Mouse (Mus musculus): ENCODE results near the gene Zbtb20. TPM values are rescaled to one million over a fixed set of nuclear protein-coding genes. Genes with fewer than 3 reads are reported as not detected.

Gene Zbtb20
- total RNA-seq, 4 experiments from 2014 or later = 199 to 236 (median 206) TPM

DNA sequence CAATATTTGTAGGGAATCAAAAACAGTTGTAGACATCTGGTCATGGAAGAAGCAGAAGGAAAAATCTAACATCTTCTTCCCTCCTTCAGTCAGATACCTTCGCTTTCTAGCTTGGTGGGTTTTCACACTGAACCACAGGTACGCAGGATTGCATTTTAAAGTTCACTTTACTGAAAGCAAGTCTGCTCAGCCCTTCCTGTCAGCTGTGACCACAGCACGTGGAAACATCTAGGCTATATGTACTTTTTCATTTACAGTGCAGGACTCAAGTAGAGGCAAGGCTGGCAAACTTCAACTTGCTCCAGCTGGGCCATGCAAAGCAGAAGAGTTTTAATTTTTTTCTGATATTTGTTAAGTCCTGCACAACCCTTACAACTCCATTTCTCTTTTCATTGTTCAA lies 424.7 kb downstream of the Zbtb20 start:
- no peak for DNase-seq (ENCODE audit: low spot score)

DNA sequence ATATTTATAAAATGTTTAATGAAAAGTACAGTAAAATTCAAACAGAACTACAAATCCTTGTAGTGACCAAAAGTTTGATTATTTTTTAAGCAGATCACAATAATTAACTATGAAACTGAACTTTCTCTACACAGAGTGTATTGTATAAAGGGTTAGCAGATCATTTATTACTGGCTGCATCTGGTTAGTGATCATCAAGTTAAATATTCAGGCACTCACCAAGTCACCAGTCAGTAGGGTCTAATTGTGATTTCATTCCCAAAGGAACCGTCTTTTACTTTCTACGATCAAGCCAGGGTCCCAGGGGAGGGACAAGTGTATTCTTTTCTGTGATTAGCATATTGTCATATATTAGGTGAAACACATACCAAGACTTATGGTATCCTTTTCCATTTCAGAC lies 426.5 kb downstream of the Zbtb20 start:
- DNase-seq (ENCODE audit: low spot score) = no peak

DNA sequence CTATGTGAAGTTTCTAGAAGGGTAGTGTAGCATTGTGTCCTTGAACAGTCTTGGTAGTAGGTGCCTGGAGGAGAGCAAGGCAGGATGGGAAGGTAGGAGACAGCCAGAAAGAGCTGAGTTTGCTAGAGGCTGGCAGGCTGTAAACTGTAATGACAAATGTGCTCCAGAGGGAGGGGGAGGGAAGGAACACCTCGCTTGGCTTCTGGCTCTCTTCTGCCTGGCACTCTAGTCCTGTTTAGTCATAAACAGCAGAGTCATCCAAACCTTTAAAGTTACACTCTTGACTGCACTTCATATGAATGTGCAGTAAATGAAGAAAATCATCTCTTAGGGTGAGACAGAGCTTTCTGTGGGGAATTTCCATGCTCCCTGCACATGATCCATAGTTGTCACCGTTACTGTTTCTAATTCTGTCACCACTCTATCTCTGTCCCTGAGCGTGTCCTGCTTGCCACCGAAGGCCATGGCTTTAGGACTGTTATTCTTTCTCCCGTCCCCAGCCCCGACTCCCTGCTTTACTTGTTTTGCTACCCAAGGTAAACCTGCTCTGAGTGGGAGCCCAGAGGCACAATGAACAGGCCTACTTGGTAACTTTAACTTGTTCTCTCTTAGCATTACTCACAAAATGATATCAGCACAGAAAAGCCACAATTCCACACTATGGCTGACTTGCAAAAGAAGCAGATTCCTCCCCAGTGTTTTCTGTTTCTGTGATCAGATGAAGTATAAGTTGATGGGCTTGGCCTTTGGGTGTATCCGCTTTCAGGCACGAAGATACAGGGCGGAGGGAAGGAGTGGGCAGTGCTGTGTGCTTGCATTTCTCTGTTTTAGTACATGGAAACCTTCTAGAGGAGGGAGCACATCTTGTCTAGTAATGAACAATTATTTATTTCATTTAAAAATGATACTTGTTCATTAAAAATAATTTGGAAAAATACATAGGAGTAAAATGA lies 427.8 kb downstream of the Zbtb20 start:
- DNase-seq (ENCODE audit: low spot score) = peak; percentile 68

DNA sequence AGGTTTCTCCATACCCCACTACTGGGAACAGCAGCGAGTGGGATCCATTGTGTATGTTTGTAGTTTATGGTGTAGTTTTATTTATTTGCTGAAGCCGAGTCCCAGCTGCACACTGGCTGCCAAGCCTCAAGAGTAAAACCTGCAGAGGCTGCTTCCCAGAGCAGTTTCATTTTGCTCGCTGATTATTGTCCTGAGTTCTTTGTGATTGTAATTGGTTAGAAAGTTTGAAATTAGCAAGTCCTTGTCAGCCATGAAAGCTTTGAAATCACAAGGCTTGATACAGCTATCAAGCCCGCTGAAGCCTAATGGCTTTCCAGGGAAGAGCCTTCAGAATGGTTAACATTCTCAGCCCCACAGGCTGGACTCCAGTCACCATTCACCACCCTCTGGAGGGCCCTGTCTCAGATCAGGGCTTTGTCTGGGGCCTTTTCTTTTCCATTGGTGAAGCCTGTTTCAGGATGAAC lies 434.3 kb downstream of the Zbtb20 start:
- DNase-seq (ENCODE audit: low spot score) = no peak

DNA sequence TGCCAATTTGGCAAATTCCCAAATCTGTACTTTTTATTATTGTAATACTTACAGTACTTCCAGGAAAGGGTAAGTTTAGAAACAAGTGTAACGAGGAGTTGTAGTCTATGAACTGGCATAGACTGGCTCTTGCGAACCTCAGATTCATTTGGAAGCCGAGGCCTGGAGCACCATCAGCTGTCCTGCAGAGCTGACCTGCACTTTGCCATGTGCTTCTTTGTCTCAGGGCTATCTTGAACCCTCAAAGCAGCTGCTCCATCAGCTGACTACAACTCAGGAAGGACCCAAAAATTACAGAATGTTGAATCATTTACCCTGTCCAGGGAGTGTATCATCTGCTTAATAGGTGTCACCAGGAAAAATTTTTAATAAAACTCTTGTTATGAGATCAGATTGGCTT lies 448.3 kb downstream of the Zbtb20 start:
- no peak for DNase-seq (ENCODE audit: low spot score)

DNA sequence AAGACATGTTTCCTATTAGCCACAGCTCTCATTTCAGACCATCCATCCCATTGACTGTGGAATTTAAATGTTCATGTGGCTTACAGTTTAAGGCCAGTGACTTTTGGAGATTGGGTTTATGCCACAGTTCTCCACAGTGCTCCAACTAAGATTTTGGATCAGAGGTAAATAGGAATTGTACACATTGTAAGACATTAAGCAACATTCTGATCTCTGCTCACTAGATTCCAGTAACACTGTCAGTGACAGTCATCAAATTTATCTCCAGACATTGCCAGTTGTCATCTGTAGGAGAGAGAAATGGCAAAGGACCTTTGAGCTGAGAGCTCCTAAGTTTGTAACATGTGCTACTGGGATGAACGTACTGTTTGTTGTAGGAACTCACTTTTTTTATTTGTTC lies 452.5 kb downstream of the Zbtb20 start:
- no peak for DNase-seq (ENCODE audit: low spot score)

DNA sequence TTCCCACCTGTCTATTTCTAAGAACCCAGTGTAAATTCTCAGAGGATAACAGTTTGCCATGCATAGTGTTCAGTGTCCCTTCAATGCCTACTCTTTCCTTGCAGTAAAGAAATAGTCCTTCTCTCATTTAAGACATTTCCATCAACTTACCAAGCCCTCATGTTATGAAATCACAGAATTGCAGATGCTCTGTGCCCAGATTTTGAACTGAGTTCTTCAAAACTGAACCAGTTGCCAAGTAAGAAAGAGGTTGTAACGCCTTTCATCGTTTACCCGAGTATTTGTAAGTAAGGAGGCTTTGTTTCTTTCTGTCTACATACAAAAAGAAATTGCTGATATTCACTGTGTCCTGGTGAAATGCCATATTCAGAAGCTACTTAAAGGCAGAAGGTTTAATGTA lies 454.5 kb downstream of the Zbtb20 start:
- no peak for DNase-seq (ENCODE audit: low spot score)

DNA sequence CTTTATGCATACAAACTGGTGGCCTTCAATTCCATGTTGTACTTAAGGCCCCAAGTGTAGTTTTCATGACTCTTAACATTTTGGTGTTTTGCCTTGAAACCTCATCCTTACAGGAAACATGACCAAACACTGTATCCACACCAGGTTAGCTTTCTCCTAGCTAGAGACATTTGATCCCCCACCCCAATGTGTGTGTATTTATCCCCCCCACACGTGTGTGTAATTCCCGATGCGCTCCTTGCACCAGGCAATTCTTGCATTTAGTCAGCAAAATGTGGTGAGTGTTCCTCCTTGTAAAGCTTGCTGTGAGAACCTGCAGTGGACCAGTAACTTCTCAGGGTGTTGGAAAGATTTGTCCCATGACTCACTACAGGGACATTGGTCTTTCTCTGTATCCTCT lies 455.8 kb downstream of the Zbtb20 start:
- no peak for DNase-seq (ENCODE audit: low spot score)

DNA sequence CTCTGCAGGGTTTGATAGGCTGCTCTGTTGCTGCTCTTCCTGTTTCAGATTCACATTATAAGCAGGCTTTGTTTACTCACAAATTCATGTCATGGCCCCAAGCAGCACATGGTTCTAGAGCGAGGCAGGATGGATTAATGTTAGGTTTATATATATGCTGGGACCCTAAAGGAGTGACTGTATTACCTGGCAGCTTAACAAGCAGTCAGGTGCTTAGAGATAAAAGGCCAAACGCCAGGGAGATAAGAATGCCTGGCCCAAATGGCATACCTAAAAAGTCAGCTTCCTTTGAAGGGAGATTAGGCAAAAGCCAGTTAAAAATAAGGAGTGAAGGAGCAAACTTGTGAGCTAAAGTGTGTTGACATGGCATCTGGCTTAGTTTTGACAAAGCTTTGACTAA lies 457.1 kb downstream of the Zbtb20 start:
- DNase-seq (ENCODE audit: low spot score) = no peak

DNA sequence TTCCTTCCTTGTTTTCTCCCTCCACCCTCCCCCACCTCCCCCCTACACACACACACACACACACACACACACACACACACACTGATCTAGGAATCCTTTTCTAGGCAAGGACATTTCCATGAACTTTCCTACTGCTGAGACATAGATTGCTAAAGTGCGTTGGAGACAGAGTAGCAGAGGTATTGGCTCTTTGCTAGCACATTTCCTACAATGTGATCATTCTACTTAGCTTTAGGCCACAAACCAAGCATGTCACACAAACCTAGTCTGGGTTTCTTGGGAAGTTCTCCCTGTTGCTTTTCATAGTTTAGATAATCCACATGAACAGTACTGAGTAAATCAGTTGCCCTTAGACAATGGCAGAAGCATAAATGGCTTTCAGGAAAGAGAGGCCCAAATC lies 457.6 kb downstream of the Zbtb20 start:
- DNase-seq (ENCODE audit: low spot score) = no peak

DNA sequence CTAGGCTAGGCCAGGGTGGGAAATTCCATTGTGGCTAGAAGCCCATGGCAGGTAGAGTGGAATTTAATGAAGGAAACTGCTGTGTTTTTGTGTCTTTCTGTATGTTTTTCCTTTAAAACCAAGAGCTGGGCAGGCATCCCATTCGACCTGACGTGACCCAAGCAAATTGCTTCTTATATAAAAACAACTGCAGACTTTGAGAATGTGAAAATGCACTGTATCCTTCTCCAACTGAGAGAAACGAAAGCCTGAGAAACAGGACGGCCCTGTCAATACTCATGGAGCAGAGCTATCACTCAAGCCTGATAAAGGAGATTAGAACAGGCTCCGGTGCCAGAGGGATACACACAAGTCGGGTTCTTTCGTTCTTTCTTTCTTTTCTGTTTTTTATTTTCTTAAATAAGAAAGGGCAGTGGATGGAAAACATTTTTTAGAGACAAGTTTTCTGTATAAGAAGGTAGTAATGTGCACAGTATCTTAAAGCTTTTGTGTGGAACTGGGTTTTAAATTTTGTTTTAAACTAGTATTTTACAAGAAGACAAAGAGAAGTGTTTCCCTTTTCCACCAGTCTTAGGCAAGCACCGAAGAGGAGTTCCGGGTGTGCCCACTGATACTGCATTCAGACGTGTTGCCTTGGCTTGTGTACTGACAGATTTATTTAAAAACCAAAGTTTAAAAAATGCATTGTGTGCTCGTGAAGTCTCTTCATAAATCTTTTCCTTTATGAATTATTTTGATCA lies 458.9 kb downstream of the Zbtb20 start:
- DNase-seq (ENCODE audit: low spot score) = peak; percentile 64

DNA sequence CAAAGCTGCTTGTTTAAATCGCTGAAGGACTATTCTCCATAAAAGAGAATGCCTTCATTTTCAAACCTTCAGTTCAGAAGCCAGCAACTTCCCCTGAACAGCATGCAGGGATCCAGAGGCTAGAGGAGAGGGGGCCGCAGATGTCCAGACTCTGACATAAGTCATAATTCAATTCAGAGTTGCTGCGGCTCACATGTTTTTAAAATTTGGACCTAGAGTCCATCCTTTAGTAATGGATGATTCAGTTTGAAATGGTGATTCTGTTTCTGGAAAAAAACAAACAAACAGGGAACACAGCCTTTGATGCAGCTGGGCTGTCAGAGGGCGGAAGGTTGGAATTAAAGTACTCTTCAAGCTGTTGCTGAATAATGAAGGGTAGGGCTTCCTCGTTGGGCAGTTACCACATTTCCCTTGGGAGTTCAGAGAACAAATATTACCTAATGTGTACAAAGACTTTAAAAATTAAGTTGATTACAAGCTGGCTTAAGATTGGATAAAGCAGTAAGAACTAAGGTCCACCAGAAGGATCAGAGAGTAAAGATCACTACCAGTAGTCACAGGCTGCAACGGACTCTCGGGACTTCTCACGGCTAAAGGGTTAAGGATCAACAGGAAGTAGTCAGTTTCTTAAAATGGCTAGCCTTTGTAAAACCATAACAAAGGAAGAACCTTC lies 459.6 kb downstream of the Zbtb20 start:
- DNase-seq (ENCODE audit: low spot score) = peak; percentile 83

DNA sequence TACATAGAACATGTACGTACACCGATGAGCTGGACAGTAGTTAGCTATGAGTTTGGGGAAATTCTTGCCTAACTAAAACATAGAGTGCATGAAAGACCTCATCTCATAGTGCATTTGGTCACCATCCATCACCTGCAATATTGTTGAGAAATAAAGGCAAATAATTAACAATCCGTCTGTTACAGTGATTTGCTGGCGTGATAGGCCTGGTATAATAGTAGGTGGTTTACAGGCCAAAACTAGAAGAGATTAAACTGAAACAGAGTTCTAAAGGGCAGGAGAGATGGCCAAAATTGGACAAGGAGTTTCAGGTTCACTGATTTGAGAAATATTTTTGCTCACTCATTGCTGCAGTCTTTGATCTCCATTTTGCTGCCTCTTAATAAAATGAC lies 460.1 kb downstream of the Zbtb20 start:
- DNase-seq (ENCODE audit: low spot score) = no peak

DNA sequence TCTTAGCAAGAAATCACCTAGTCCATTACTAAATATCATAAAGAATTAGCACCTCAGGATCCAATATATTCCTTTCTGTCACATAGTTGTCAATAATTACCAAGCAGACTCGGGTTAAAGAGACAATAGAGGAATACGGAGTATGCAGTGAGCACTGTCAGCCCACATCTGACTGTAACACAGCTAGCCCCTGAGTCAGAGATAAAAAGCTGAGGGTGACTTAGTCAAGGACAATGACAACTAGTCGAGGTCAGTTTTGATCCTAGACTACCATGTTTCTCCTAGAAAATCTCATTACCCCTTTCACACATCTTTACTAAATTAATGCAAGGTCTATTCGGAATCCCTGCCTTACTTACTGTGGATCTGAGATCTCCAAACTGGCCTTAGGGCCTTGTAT lies 465.0 kb downstream of the Zbtb20 start:
- DNase-seq (ENCODE audit: low spot score) = no peak

DNA sequence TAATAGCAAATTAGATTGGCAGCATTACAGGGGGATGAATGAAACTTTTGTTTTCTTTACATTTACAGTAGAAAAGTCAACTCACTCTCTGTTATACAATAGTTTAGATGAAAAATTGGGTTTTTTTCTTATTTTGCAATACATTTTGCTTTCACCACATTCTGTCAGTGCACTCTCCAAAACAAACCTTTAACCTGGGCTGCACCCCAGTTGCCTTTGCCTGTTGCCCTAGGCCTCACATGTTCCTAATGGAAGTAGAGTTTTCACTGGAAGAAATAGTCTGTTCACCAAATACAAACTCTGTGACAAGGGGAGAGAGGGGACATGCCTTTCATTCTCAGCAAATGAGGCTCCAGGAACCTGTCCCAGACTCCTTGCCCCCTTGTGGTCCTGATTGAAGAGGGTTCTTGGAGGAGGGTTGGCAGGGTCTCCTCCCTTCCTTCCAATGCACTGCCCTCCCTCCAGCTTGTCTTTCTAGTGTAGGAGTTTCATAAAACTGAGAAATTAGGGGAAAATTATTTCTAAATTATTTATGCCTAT lies 466.3 kb downstream of the Zbtb20 start:
- DNase-seq (ENCODE audit: low spot score) = no peak

DNA sequence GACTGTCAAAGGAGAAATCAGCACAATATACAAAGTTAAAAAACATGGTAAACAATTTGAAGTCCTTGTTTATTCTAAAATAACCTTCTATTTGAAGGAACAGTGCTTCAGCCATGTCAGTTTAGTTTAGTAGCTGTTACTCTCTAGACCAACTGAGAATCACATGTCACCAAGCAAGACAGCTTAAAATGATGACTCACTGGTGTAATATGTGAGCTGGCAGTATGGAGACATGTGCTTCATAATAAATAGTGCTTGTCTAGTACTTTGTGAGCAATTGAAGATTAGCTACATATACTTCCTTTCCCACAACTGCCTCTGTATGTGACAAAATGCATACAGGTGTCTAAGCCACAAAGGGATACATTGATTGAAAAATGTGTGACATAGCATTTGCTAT lies 470.4 kb downstream of the Zbtb20 start:
- no peak for DNase-seq (ENCODE audit: low spot score)

DNA sequence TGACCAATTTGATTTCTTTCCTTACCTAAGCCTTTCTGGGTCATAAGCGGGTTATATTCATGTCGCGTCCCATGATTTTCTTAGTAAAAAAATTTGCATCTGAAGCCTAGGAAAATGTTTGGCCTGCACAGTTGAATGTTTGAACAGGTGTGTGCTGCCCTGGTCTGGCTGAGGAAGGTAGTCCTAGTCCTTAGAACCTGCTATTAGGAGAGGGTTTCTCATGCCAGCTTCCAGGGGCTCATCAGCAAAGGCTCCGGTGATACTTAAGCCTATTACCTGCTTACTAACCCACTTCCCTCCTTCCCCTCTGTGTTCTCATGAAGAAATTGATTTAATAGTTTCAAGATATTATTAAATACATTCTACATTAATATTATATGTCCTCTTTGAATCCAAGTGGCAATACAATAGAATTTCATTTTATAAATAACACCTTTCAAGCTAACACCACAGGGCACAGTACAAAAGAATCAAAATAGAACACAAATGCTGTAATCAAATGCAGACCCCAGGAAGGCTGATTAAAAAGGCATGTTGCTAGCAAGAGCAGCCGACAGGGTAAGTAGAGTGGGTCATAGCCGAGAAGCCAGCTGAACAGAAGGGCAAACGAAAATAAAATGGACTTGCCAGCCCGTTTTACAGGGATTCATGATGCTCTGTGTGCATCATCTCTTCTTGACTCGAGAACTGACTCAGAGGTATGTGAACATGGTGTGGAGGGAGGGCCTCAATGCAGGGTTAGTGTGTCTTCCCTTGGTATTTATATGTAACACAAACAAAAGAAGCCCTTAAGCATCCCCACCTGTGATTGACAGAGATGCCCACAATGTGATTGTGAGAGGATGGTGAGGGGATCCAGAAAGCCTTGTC lies 480.3 kb downstream of the Zbtb20 start:
- DNase-seq (ENCODE audit: low spot score) = no peak

DNA sequence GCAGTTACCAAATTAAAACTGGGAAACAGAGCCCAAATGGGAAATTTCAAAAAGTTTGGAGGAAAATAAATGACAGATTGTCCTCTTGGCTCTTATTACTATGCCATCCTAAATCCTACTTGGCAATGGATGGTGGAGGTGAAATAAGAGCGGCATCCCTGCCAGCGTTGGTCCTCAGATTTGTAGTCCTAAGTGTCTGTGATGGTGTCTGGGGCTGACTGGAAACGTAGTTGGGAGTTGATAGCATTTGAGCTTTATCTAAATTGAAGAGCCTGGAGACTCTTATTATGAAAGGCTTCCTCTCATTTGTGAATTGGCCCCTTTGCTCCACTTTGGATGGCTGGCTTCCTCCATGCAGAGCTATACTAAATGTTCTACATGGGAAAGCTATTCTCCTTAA lies 483.9 kb downstream of the Zbtb20 start:
- DNase-seq (ENCODE audit: low spot score) = peak; percentile 38

DNA sequence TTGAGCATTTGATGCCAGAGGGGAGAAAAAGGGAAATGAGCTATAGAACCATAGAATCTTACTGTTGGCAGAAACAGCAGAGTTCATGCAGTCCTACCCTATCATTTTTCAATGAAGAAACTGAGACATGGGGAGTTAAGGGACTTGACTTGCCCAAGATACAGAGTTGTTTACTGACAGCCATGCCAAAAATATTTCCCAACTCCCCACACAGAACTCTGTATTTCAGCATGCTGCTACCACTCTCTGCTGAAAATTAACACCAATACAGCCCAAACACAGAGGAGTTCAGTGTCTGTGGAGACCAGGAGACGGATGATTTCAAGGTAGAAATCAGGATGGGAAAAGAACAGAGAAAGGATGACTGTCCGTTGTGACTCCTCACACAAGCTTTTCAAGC lies 484.4 kb downstream of the Zbtb20 start:
- peak; percentile 33 for DNase-seq (ENCODE audit: low spot score)

DNA sequence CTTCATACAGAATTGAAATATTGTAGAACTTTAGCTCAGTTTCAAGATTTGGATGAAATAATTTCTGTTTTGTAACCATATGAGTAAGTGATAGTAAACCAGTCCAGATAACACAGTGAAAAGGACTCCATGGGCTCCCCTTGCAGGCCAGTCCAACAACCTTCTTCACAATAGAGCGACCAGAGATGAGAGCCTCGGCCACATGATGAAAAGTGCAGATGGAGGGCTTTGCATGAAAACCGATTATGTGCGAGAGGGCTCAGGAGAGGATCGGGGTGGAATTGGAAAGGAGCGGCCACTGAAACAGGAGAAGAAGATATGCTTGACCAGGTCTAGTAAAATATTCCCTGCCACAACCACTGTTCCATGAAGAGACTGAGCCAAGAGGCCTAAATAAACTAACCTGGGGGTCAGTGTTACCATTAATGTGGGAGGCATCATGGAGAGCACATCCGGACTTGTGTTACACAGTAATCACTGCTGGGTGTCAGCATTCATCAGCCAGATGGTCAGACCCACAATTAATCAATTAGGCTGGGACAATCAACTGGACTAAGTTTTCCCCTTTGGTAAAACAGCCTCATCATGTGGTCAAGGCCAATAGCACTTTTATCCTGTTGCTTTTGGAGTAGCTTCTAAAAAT lies 485.3 kb downstream of the Zbtb20 start:
- DNase-seq (ENCODE audit: low spot score) = no peak

Data from heart, adult 8-10 months (tissue).